Mouse (Mus musculus) heart, embryonic 15.5 days (tissue): ENCODE results near the gene Creb3l2. TPM values are rescaled to one million over a fixed set of nuclear protein-coding genes. Genes with fewer than 3 reads are reported as not detected.
A peak's percentile ranks its signal among the peaks of the same experiment; 100 is the strongest.

Experiments used
- ATAC-seq: fragments of 200-750 bp; cut with Nextera tagmentation; replicated peaks from 2 replicates; pipeline ENCODE4 v1.8.0; 2017; ENCODE audit warnings: low read depth, moderate TSS enrichment; ENCODE audit not compliant: insufficient number of reproducible peaks, insufficient read depth, low FRiP score
- H3K27ac ChIP-seq: fragments of 300-500 bp; sonication (generic); 2 replicates; pipeline ENCODE4 v1.5.1; 2015; ENCODE audit warnings: mild to moderate bottlenecking, inconsistent platforms
- H3K27me3 ChIP-seq: fragments of 300-500 bp; sonication (generic); 2 replicates; pipeline ENCODE4 v1.6.1; 2015; ENCODE audit warnings: inconsistent platforms
- H3K36me3 ChIP-seq: fragments of 300-500 bp; sonication (generic); 2 replicates; pipeline ENCODE4 v1.6.1; 2015; ENCODE audit warnings: mild to moderate bottlenecking, inconsistent platforms
- H3K4me1 ChIP-seq: fragments of 300-500 bp; sonication (generic); replicated peaks from 2 replicates; pipeline ENCODE4 v1.6.1; 2015; ENCODE audit warnings: inconsistent platforms
- H3K4me2 ChIP-seq: fragments of 300-500 bp; sonication (generic); 2 replicates; pipeline ENCODE4 v1.6.1; 2015; ENCODE audit warnings: inconsistent platforms, mild to moderate bottlenecking, moderate library complexity
- H3K4me3 ChIP-seq: fragments of 300-500 bp; sonication (generic); 2 replicates; pipeline ENCODE4 v1.5.1; 2015; ENCODE audit warnings: mild to moderate bottlenecking, inconsistent platforms
- H3K9ac ChIP-seq: fragments of 300-500 bp; sonication (generic); 2 replicates; pipeline ENCODE4 v1.6.1; 2015; ENCODE audit warnings: mild to moderate bottlenecking, inconsistent platforms
- H3K9me3 ChIP-seq: fragments of 300-500 bp; sonication (generic); replicated peaks from 2 replicates; pipeline ENCODE4 v1.6.1; 2016; ENCODE audit warnings: inconsistent platforms
- WGBS: fragments of 180-500 bp; shearing (Covaris S2); methylation state at CpG from one replicate; pipeline ENCODE4 v1.1.7; 2015; ENCODE audit warnings: mixed read lengths; 5-methylcytosine and 5-hydroxymethylcytosine counted together
- polyA plus RNA-seq: library from polyadenylated mRNA; unstranded; fragments of >200 nt; fragmentation: Nextera tagmentation; extraction: Ambion mirVana; gene quantifications from 2 replicates; pipeline ENCODE4 v1.2.1, GENCODE M21; 2015

The Creb3l2 gene
- 26.7 and 33.6 TPM in 2 replicates for polyA plus RNA-seq

GRCm38 (mm10) chr6:37442041-37442667 lies at the start of gene Creb3l2:
Gene Creb3l2 (minus strand): TSS chr6:37442146.
- ATAC-seq = peak; percentile 98
- H3K4me3 ChIP-seq = peak within 1 kb of the TSS; percentile 93
- H3K36me3 ChIP-seq = no peaks in the 10 kb centered on the region
- peaks cover 28% of the 10 kb centered on the region for H3K4me1 ChIP-seq
- H3K9me3 ChIP-seq = no peaks in the 10 kb centered on the region; the same call in 1 of the 2 replicates
- no peaks in the 10 kb centered on the region for H3K27me3 ChIP-seq
- peak within 1 kb of the TSS; percentile 95 for H3K27ac ChIP-seq
- H3K9ac ChIP-seq = peak within 1 kb of the TSS; percentile 92
- WGBS = under 1% methylated on average over 33 of the region's 33 CpGs
- H3K4me2 ChIP-seq = peak within 1 kb of the TSS; percentile 74

GRCm38 (mm10) chr6:37486502-37486901 lies 44.6 kb upstream of the Creb3l2 start:
- Histone ChIP-seq H3K4me1 (no peaks in the 10 kb centered on the region), H3K27ac (no peak overlapping the region), H3K4me3 (no peak overlapping the region), H3K9me3 (no peaks in the 10 kb centered on the region), H3K36me3 (no peaks in the 10 kb centered on the region), H3K4me2 (no peak overlapping the region), H3K9ac (no peak overlapping the region), H3K27me3 (no peaks in the 10 kb centered on the region)
- no peak for ATAC-seq
- 44% methylated on average over 4 of the region's 4 CpGs for WGBS

GRCm38 (mm10) chr6:37484588-37485070 lies 42.7 kb upstream of the Creb3l2 start:
- Histone ChIP-seq H3K9ac (no peak overlapping the region), H3K9me3 (no peaks in the 10 kb centered on the region), H3K4me3 (no peak overlapping the region), H3K36me3 (no peaks in the 10 kb centered on the region), H3K27ac (no peak overlapping the region), H3K27me3 (no peaks in the 10 kb centered on the region), H3K4me1 (no peaks in the 10 kb centered on the region), H3K4me2 (no peak overlapping the region)
- no peak for ATAC-seq
- 48% methylated on average over 1 of the region's 1 CpGs for WGBS

- no peak for ATAC-seq
- H3K4me3 ChIP-seq = no peak overlapping the region
- no peak overlapping the region for H3K9ac ChIP-seq
- H3K27ac ChIP-seq = no peak overlapping the region
- no peaks in the 10 kb centered on the region for H3K27me3 ChIP-seq
- H3K4me1 ChIP-seq = no peaks in the 10 kb centered on the region
- no peak overlapping the region for H3K4me2 ChIP-seq
- 57% methylated on average over 5 of the region's 5 CpGs for WGBS
- H3K36me3 ChIP-seq = no peaks in the 10 kb centered on the region
- no peaks in the 10 kb centered on the region for H3K9me3 ChIP-seq
Observed at GRCm38 (mm10) chr6:37483262-37483661, 41.3 kb upstream of the Creb3l2 start.

- Histone ChIP-seq H3K9ac (no peak overlapping the region), H3K4me3 (no peak overlapping the region), H3K4me1 (no peaks in the 10 kb centered on the region), H3K9me3 (no peaks in the 10 kb centered on the region), H3K27me3 (no peaks in the 10 kb centered on the region), H3K36me3 (no peaks in the 10 kb centered on the region), H3K27ac (no peak overlapping the region), H3K4me2 (no peak overlapping the region)
- no peak for ATAC-seq
- 66% methylated on average over 3 of the region's 3 CpGs for WGBS
Observed at GRCm38 (mm10) chr6:37481147-37481546, 39.2 kb upstream of the Creb3l2 start.

- H3K4me2 ChIP-seq = no peak overlapping the region
- H3K4me3 ChIP-seq = no peak overlapping the region
Observed at GRCm38 (mm10) chr6:37480008-37480407, 38.1 kb upstream of the Creb3l2 start.

GRCm38 (mm10) chr6:37478481-37478880 lies 36.5 kb upstream of the Creb3l2 start:
- no peaks in the 10 kb centered on the region for H3K36me3 ChIP-seq
- no peak overlapping the region for H3K9ac ChIP-seq
- H3K4me2 ChIP-seq = no peak overlapping the region
- ATAC-seq = no peak
- H3K4me1 ChIP-seq = no peaks in the 10 kb centered on the region
- no peaks in the 10 kb centered on the region for H3K27me3 ChIP-seq
- 87% methylated on average over 2 of the region's 2 CpGs for WGBS
- no peak overlapping the region for H3K4me3 ChIP-seq
- no peak overlapping the region for H3K27ac ChIP-seq
- H3K9me3 ChIP-seq = no peaks in the 10 kb centered on the region

More at GRCm38 (mm10) chr6:37480008-37480407, 38.1 kb upstream of the Creb3l2 start:
- Histone ChIP-seq H3K4me1 (no peaks in the 10 kb centered on the region), H3K36me3 (no peaks in the 10 kb centered on the region), H3K9me3 (no peaks in the 10 kb centered on the region), H3K27me3 (no peaks in the 10 kb centered on the region), H3K27ac (no peak overlapping the region), H3K9ac (no peak overlapping the region)
- ATAC-seq = no peak

- no peak for ATAC-seq
- 77% methylated on average over 4 of the region's 4 CpGs for WGBS
Observed at GRCm38 (mm10) chr6:37473674-37474342, 31.9 kb upstream of the Creb3l2 start.

GRCm38 (mm10) chr6:37470216-37470615 lies 28.3 kb upstream of the Creb3l2 start:
- H3K27me3 ChIP-seq = no peaks in the 10 kb centered on the region
- no peak overlapping the region for H3K4me2 ChIP-seq
- H3K36me3 ChIP-seq = no peaks in the 10 kb centered on the region
- no peak for ATAC-seq
- WGBS = 65% methylated on average over 4 of the region's 4 CpGs
- H3K9me3 ChIP-seq = no peaks in the 10 kb centered on the region; the same call in 1 of the 2 replicates
- no peak overlapping the region for H3K9ac ChIP-seq
- no peak overlapping the region for H3K4me3 ChIP-seq
- no peaks in the 10 kb centered on the region for H3K4me1 ChIP-seq
- no peak overlapping the region for H3K27ac ChIP-seq

More at GRCm38 (mm10) chr6:37473674-37474342, 31.9 kb upstream of the Creb3l2 start:
- Histone ChIP-seq H3K9ac (no peak overlapping the region), H3K4me1 (no peaks in the 10 kb centered on the region), H3K27me3 (no peaks in the 10 kb centered on the region), H3K36me3 (no peaks in the 10 kb centered on the region), H3K4me3 (no peak overlapping the region), H3K4me2 (no peak overlapping the region), H3K27ac (no peak overlapping the region), H3K9me3 (no peaks in the 10 kb centered on the region)

GRCm38 (mm10) chr6:37465847-37466246 lies 23.9 kb upstream of the Creb3l2 start:
- H3K27me3 ChIP-seq = no peaks in the 10 kb centered on the region
- WGBS = 63% methylated on average over 5 of the region's 5 CpGs
- H3K9me3 ChIP-seq = no peaks in the 10 kb centered on the region; the same call in 1 of the 2 replicates
- no peak overlapping the region for H3K4me2 ChIP-seq
- ATAC-seq = no peak
- no peak overlapping the region for H3K9ac ChIP-seq
- no peak overlapping the region for H3K27ac ChIP-seq
- H3K36me3 ChIP-seq = no peaks in the 10 kb centered on the region
- no peak overlapping the region for H3K4me3 ChIP-seq
- 0 out of 2 replicates have a peak, but pooled peaks cover 3% of the 10 kb centered on the region for H3K4me1 ChIP-seq

- Histone ChIP-seq H3K9me3 (no peaks in the 10 kb centered on the region; the same call in 1 of the 2 replicates), H3K36me3 (no peaks in the 10 kb centered on the region), H3K27me3 (no peaks in the 10 kb centered on the region), H3K4me3 (no peak overlapping the region), H3K4me1 (0 out of 2 replicates have a peak, but pooled peaks cover 3% of the 10 kb centered on the region), H3K4me2 (no peak overlapping the region), H3K9ac (no peak overlapping the region), H3K27ac (no peak overlapping the region)
- ATAC-seq = no peak
Observed at GRCm38 (mm10) chr6:37465356-37465755, 23.4 kb upstream of the Creb3l2 start.
